Mouse (Mus musculus) kidney, adult 8-10 months (tissue): ENCODE results near the gene Degs2.

Experiments
- DNase-seq, 2 experiments: peaks; one replicate each; pipeline ENCODE4 v3.0.0; 2022

The Degs2 gene

DNA sequence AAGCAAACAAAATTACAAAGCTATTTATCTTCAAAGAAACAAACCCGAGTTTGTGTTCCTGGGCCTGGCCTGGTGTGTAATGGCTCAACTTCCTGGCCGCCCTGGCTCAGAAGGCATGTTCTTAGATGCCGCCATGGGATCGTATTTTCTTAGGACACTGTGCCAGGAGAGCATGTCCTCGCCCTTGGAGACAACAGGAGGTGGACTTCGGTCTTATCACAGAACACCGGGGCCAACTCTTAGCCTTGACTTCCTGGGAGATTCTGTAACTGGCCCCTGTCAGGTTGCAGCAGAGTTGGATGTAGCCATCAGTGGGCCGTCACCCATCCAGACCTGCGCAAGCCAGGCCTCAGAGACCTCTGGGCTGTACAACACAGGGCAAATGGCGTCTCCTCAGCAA lies 2.5 kb downstream of the Degs2 start:
- DNase-seq = peak in 1 of 2 experiments; percentile 71

DNA sequence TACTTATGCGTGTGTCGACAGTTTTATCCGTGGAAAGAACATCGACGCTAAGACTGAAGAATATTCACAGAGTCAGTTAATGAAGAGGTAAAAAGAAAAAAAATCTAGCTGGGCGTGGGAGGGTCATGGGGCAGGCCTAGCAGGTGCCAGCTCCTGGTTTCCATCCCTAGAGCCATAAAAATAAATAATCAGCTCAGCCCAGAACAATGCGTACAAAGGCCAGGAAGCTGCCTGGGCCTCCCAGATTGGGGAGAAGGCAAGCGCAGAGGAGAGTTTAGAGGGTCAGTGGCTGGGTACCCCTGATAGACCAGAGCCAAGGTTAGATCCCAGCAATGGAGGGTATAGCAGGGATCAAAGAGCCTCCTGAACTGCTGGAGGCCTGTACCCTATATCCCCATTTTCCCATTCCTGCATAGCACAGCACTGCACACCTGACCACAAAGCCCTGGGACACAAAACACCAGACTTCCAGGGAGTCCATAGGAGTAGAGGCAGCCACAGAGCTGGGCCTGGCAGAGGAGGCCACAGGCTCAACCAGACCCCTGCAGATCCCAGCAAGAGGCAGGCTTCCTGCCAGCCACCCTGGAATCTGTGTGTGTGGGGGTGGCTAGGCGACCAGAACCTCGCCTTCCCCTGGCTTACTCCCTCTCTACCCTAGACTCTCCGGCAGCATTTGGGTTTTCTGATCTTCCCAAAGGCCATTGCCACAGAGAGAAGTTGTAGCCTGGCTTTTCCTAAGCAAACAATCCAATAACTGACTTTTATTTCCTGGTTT lies 3.2 kb downstream of the Degs2 start:
- peak; percentile 55 to 74 for DNase-seq

DNA sequence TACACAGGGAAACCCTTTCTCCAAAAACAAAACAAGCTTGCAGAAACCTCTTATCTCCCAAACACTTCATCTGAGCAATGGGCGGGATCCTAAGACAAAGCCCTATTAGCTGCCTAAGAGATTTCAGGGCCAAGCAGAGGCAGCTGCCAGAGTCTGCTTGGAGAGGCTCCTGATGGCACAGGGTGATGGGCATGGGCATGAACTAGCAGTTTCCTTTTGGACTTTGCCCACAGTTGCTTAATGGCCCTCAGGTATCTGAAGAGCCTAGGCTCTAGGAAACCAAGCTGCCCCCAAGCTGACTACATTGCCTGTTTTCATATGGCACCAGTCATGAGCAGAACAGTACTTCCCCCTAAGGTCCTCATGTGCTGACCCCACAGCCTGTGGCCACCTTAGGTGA lies 7.9 kb downstream of the Degs2 start:
- DNase-seq = peak; percentile 60 to 67

DNA sequence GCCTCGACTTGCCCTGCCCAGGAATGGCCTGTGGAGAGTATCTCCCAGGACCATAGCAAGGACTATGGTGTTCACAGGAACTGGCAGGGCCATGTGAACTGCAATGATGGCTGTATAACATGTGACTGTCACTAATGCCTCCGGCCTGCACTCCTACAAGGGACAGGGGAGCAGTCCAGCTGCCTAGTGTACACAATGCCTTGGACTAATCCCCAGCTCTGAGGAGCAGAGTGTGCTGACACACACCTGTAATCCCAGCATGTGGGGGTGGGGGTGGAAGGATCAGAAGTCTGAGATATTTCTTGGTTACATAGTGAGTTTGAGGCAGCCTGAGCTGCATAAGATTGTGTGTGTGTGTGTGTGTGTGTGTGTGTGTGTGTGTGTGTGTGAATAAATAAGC lies 8.5 kb downstream of the Degs2 start:
- DNase-seq = no peak

DNA sequence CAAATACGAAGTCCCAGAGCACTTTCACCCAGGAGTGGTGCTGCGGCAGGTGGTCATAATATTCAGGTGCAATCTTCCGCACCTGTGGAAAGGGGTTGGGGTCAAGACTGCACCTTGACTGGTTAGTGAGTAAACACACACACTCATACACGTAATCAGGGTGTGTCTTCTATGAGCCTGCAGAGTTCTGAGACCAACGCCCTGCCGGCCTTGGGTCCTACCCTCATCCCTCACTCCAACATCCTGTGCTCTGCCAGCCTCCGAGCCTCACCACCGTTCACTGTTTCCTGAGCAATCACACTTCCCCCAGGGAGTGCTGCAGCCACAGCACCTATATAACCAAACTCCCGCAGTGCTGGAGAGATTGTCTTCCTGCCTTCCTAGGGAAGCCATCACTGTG lies 11.6 kb downstream of the Degs2 start:
- DNase-seq = no peak

DNA sequence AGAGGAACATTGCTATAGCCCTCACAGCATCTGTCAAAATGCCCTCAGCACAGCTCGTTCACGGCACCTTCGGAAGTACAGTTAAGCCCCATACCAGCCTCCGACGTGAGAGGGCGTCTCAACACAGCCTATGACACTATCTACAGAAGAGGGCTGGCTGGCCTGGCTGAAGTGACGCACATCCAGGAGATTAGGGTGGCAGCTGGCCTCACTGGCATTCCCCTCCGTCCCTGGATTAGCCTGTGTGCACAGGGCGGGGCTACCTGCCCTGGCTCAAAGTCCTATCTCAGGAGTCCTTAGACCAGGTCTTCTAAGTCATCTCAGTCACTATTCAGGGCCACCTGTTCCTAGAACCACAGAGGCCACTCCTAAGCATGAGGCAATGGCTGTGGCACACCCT lies 12.9 kb downstream of the Degs2 start:
- DNase-seq = peak in 1 of 2 experiments; percentile 61

DNA sequence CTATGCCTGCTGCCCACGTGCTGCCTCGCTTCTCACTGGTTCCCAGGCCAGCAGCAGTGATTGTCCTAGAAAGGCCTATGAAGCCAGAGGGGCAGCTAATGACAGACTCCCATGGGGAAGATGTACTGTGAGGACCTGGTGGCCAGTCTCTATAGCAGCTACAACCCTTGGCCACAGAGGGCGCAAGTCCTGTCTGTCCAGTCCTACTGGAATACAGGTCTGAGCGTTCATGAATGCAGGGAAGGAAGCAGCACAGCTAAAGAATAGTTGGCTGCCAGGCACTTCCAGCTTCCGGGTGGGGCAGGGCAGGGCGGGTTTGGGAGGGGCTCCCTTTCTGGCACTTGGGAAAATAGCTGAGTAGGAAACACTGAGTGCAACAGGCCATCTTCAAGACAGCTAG lies 15.2 kb downstream of the Degs2 start:
- no peak for DNase-seq

DNA sequence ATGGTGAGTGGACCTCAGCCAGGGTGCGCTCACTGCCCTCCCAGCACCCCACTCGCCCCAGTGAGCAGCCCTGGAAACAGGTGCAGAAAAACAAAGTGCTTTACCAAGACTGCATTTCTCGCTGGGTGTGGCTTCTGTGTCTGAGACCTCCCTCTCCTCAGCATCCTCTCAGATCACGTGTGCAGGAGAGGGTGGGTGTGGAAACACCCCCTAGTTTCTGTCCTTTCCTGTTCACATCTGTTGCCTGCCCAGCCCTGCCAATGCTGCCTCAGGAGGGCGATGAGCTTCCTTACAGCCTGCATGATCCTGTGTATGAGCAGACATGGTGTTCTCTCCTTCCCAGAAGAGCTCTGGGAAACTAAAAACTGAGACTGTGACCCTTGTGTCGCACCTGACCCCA lies 15.7 kb downstream of the Degs2 start:
- DNase-seq = peak in 1 of 2 experiments; percentile 49

DNA sequence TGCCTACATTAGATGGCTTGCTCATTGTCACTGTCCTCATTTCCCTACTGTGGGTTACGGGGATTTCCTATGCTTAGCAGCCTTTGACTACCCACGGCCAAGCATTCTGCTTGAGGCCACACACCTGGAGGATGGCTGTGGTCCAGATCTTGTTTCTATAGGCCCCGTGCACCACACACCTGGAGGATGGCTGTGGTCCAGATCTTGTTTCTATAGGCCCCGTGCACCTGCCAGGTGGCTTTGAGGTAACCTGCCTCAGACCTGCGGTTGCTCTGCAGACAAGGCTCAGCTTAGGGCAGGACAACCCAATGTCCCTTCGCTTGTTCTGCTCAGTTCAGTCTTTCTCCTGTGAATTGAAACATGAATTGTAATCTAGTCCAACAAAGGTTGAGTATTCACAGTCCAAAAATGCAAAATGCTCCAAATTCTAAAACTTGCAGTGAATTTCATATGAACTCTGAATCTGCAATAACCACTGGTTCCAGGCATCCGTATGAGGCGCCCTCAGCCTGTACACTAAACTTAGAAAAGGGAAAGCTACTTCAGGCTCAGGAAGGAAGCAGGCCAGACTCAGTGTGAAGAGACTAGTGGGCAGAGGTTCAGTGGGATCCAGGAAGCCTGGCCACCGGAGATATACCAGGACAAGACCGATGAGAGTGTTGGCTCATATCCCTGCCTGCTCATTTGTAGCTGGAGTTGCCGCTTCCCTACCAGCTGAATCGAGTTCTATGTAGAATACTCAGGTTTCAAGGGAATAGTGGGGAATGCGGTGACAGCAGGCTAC lies 19.7 kb downstream of the Degs2 start:
- DNase-seq = no peak

DNA sequence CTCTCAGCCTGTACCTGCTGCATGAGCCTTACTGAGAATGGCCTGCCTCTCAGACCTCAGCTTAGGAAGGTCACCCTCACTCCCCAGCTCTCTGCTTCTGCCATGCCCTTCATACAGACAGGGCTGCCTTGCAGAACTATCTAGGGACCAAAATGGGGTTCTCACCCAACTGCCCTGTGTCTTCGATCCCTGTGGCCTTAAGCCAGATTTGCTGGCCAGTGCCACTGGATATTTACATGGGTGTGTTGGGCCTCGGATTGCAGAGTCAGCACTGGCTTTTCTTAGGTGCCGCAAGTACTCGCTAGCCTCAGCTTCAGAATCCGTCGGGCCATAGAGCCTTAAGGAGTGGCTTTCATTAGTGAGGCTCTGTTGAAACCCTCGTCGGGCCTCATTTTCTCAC lies 21.3 kb downstream of the Degs2 start:
- DNase-seq = no peak

DNA sequence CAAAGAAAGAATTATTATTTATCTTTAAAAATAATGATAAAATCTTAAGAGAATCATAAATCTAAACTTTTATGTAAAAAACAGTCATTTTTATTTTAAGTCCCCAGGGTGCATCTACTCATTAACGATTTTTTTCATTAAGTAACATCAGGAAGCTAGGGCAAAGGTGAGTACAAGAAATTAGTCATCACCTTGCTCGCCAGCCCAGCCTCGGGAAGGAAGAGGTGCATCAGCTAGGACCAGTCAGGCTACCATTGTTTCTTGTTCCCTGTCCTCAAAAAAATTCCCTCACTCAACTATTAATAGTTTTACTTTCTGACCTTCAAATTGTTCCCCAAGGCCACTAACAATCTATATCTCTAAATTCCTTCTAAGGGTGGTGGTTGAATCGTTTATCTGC lies 23.7 kb downstream of the Degs2 start:
- peak; percentile 60 to 67 for DNase-seq

DNA sequence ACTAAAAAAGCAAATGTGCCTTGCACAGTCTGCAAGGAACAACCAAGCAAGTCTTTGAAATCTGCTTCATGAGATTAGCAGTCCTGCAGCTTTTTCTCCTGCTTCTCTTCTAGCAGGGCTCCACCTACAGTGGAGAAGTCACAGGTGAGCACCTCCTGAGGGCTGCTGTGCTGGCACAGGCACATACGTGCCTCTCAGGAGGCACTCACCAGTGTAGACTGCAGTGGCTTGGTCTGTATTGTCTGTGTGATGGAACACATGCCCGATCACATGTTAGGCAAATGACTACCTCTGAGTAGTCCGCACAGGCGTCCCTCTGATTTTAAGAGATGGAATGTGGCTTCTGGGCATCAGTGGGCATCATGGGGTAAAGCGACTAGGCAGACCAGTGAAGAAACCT lies 25.0 kb downstream of the Degs2 start:
- peak in 1 of 2 experiments; percentile 44 for DNase-seq

DNA sequence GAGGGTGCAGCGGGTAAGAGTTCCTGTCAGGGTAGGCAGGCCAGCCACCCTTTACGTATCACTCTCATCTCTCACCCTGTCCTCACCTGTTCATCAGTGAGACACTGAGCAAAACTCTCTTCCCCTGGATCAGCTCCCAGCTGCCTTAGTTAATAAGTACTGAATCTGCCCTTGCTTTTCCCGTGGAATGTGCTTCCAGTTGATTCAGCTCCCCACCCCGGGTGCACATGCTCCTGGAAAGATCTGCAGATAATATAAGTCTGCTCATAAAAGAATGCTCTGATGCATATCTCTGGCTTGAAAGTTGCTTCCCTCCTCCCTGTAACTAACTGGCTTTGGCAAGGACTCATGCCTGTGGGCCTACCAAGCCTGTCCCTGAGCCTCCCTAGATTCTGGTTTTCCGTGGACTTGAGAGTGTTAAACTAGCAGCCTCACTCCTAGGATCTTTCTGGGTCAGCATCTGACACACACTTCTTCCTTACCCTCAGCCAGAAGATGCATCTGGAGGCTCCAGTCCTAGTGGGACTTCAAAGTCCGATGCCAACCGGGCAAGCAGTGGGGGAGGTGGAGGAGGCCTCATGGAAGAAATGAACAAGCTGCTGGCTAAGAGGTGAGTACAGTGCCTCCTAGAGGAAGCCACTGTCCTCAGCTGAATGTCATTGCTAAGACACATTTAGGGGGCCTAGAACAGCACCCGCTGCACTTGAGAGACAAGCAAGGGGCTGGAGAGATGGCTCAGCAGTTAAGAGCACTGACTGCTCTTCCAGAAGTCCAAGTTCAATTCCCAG lies 26.3 kb downstream of the Degs2 start:
- DNase-seq = peak; percentile 87 to 90

DNA sequence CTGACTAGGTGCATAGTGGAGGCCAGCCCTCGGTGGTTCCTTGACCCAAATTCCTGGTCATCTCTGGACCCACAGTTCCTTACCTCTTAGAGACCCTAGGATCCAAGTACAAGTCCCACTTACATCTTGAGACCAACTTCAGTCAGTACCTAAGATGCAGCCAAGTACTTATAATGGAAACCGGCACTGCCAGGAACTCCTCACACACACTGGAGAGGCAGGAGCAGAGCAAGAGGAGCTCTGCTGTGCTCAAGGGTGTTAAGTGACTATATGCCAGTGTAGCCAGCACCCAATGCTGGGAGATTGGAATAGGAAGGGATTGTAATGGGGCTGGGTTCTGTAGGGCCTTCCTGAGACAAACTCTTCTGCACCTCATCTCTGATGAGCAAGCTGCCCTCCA lies 27.2 kb downstream of the Degs2 start:
- no peak for DNase-seq

DNA sequence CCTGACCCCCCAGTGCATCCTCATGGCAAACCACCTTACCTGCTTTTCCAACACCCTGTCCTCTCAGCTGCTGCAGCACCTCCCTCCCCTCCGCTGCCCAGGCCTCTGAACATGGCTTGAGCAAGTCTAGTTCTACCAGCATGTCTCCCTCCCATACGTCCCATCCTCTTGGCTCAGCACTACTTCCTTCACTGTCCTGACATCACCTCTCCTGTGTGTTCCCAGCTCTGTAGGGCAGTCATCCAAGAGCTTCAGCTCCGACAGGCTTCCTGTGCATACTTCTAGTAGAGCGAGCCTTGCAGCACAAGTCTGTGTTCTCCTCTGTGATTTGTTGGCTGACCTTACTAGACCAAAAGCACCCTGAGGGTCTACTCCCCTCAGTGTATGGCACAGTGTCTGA lies 27.6 kb downstream of the Degs2 start:
- DNase-seq = peak; percentile 69 to 78

DNA sequence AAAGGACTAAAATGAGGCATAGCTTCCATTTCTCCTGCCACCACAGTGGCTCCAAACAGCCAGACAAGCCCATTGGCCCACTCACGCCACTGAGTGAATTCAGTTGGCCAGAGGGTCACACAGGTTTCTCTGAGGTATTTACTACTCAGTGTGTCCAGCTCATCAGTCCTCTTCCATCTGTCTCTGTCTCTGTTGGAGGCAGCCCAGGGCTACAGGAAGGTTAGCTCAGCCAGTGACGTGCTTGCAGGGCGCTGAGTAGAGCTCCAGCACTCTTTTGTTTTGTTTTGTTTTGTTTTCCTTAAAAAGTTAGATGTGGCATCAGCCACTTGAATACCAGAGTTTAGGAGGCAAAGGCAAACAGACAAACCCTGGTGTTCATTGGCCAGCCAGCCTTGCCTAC lies 28.6 kb downstream of the Degs2 start:
- DNase-seq = no peak

DNA sequence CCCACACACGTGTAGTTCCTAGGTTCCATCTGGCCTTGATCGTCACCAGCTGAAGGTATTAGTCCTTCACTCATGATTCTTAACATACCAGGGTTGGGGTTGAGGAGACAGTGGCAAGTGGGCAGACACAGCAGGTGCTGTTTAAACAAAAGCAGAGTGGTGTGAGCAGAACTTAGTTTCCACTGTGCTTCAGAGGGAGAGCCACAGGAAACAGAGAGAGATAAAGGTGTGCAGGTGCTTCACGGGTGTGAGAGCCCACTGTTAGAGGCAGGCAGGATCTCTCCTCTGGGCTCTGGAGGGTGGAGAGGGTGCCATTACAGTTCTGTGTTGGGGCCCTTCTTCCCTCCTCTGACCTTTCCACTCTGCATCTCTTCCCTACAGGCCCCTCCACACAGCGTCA lies 29.2 kb downstream of the Degs2 start:
- no peak for DNase-seq

DNA sequence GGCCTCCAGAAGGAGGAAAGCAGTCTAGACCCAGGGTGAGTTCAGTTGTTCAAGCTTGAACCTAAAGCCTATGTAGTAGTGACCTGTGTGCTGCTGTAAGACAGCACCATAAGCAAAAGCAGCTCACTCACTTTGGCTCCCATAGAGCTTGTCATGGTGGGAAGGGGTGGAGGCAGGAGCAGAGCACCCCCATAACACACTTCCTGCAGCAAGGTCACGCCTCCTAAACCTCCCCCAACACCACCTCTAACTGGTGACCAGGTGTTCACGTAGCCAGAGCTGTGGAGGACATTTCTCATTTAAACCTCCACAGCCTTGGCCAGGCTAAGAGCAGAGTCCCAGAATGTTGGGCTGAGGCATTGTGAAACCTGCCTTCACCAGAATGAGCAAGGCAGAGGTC lies 30.6 kb downstream of the Degs2 start:
- no peak for DNase-seq

DNA sequence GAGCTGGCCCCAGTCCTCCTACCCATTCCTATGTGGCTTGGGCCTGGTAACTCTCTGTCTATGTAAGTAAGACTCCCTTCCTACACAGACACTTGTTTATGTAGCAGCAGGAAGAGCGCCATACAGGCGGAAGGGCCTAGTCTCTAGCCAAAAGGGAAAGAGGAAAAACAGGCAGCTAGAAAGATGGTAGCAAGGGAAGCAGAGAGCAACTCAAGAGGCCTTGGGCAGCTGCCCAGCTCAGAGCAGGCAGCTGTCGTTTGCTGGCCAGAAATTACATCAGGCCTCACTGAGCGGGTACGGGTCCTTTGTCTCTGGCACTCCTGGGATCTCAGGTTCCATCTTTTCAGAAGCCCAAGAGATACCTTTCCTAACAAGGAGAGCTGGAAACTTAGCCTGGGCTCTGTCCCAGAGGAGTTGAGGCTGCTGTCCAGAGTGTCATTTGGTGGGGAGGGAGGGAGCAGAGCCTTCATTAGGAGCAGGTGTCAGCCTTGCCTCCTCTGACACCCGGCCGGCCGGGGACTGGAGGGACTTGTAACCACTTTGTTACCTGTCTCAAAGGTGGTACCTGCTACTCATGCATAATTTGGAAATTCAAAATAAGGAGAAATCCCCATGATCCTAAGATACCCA lies 33.4 kb downstream of the Degs2 start:
- DNase-seq = no peak

DNA sequence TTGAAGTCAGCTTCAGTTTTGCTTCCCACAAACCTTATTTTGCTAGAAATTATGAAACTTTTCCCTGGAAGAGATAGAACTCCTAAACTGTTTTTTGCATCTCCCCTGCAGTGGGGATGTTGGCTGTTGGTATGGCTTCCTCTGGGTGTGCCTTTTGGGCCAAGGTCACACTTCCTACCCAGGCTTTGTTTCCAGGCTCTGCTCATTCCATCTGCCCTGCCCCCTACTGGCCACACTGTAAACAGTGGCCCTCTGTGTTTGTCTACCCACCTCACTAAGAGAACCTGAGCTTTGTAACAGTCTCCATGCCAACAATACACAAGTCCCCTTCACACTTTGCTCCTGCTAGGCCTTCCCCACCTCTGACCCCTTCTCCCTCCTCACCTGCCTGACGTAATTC lies 44.8 kb downstream of the Degs2 start:
- peak in 1 of 2 experiments; percentile 59 for DNase-seq

DNA sequence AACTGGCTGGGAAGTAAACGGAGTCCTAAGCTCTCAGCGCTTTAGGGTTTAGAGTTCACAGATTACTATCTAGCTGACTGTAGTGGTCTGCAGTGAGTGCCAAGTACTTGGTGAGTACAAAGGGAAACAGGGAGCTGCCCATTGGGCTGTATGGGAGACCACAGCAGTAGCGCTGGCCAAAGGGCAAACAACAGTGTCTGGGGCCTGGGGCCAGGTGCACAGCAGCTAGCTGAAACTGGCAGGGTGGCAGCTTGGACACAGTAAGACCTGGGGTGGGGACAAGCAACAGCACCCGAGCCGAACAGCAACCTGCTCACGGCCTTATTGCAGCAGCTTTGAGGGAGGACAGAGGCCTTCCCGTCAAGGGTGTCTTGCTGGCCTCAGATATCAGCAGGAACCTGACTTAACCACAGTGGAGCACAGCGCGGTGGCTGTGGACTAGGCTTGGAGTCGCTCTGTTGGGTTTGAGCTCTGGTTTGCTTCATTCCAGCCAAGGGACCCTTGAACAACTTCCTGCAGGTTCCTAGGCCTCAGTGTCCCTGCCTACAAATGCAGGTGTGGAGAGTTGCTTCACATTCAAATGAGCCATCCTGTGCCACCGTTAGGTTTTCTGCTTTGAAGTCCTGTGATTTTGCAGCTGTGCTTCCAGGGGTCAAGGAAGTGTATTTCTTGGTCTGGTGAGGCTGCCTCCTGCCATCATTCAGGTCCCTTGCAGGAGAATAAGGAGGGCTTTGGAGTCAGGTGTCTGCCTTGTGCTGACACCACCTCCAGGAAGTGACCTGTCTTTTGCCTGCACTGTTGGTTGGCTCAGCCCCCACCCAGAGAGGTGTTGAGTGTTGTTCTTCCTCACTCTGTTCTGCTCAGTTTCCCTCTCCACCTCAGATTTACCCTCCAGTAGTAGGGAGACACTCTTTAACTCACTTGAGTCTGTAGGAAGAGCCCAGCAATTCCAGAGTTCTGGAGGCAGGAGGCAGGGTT lies 48.5 kb downstream of the Degs2 start:
- peak; percentile 49 to 53 for DNase-seq
